Mouse (Mus musculus) thymus, postnatal 25 days (tissue): ENCODE data around the gene Ppwd1.
"Not testable (repeated sequence)": the region's sequence is repeated elsewhere in the genome, so short reads cannot be mapped to it uniquely, and the experiment has no call there.

Experiments used
- DNase-seq: peaks from one replicate; pipeline ENCODE4 v3.0.0; 2022

Gene Ppwd1

DNA sequence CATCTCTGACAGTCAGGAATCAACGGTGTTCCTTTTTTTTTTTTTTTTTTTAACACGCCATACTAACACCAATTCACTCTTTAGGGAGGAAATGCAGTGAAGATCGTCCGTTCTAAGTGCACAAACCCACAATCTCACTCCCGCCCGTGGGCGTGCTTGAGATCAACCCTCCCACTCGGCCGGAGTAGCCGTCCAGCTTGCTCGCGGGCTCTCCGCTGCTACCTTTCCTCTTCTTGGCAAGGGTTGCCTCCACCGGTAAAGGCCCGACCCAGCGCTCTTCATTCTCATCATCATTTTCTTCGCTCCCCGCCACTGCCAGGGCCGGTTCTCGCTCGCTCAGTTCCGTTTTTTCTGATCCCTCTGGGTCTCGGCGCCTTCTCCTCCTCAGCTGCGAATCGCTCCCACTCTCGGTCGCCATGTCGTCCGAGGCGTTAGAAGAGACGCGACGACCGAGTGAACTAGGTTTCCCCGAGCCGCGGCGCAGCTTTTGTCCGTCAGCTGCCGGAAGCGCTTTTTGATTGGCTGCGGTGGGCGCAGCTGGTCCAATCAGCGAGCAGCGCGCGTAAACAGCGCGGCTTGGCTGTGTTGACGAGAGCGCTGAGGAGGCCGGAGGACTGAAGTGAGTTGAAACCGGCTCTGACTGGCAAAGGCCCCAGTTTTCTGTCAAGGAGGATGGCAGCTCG lies at the start of gene Ppwd1, which contains the start of gene Cenpk:
Gene Ppwd1, minus strand, starts transcription at position 460 of the 683 bp plus-strand sequence.
Gene Cenpk, plus strand, starts transcription at position 228 of the 683 bp plus-strand sequence.
- DNase-seq, result peak; percentile 97

DNA sequence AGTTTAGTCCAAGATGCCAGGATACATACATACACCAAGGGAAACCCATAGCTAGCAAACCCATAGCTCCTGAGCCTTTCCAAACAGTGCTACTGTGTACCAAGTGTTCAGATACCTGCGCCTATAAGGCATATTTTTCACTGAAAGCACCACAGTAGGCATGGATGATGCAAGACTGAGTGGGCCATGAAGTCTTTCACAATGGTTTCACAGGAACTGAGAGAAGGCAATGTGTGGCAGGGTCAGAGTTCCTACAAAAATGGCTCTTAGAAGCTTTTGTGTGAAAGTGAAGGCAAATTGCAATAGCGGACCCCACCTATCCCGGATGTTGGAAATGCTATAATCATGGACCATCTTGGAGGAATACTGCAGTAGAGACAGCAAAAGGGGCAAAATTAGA lies 30.4 kb upstream of the Ppwd1 start:
- DNase-seq, result no peak

GRCm38 (mm10) chr13:104229181-104229580 lies 538 bp upstream of the Ppwd1 start:
- DNase-seq, result no peak

DNA sequence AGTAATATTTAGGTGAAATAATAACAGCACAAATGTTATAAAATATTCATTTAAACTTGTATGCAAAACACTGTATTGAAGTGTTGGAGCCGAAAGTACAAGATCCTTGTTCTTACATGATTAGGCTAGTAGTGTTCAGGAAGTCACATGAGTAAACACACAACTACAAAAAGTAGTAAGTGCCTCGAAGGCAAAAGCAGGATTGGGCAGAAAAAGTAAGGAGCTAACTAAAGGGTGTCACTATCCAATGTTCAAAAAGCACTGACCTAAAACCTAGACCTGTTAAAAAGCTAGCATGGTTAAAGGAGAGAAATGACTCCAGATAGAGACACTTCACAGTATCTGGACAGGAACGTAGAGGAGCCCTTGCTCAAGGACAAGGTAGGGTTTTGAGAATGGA lies 1.2 kb downstream of the Ppwd1 start:
- no peak for DNase-seq

DNA sequence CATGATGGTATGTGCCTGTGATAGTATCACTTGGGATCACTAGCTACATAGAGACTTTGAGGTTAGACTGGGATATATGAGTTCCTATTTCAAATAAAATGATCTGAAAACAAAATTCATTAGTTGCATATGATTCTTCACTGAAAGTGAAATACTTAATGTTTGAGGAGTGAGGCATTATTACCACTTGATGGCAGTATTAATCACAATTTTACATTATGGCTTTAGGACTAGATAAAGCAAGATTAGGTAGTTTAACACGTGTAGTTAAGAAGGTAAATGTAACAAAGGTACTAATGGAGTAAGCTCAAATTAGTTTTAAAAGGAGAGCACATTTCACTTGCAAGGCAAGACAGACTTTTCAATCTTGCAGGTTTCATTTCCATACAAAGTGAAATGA lies 24.3 kb downstream of the Ppwd1 start:
- no peak for DNase-seq

- not testable (repeated sequence) for DNase-seq
Measured at GRCm38 (mm10) chr13:104195891-104196290, 32.8 kb downstream of the Ppwd1 start.

DNA sequence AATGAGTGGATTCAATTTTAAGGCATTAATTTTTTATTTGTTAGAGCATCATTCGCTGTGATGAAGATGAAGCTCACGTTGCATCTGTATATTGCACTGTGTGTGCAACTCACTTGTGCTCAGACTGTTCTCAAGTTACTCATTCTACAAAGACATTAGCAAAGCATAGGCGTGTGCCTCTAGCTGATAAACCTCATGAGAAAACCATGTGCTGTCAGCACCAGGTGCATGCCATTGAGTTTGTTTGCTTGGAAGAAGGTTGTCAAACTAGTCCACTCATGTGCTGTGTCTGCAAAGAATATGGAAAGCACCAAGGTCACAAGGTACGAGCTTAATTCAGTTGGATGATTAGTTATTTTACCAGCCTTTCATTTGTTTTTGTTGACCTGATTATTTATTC lies 41.3 kb downstream of the Ppwd1 start:
- no peak for DNase-seq

- DNase-seq, result no peak
Measured at GRCm38 (mm10) chr13:104179176-104179888, 49.3 kb downstream of the Ppwd1 start.

DNA sequence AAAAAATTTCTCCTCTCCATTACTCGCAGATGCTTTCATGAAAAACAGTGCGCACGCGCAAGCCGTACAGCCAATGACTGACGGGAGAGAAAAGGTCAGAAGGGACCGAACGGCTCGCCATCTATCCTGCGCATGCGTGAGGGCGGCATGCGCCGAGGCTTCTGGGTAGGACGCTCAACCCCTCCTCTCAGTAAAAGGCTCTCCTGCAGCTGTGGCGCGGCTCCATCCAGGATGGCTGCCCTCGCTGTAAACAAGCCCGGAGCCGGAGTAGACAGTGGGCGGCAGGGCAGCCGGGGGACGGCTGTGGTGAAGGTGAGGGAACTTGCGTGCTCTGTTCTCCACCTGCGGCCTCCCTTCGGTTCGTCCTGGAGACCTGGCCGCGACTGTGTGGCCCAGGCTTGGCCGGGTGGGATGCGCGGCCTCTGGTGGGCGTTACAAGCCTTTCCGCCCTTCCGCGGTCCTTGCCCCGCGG lies 50.0 kb downstream of the Ppwd1 start, which contains the start of gene Trim23:
Gene Trim23, plus strand, starts transcription at position 148 of the 472 bp plus-strand sequence.
- peak; percentile 95 for DNase-seq

- DNase-seq, result peak; percentile 84
Measured at GRCm38 (mm10) chr13:104177796-104178649, 50.6 kb downstream of the Ppwd1 start, which contains the start of gene Trappc13. Gene Trappc13 (minus strand): TSS chr13:104178469.

GRCm38 (mm10) chr13:104176874-104177273 lies 51.8 kb downstream of the Ppwd1 start:
- no peak for DNase-seq

GRCm38 (mm10) chr13:104172498-104172897 lies 56.1 kb downstream of the Ppwd1 start:
- no peak for DNase-seq

DNA sequence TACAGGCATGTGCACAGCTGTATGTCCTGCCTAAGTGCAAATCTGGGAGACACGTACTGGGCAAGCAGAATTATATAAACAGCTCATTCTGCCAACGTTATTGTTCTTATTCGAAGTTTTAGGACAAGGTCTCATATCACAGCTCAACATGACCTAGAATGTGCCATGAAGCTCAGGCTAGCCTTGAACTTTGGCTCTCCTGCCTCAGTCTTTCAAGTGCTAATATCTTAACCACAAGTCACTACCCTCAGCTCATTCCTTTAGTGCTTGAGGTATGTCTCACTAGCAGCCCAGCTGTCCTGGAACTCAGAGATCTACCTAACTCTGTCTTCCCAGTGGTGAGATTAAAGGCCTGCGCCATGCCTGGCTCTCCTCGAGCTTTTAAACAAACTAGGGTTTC lies 56.9 kb downstream of the Ppwd1 start:
- DNase-seq, result no peak

DNA sequence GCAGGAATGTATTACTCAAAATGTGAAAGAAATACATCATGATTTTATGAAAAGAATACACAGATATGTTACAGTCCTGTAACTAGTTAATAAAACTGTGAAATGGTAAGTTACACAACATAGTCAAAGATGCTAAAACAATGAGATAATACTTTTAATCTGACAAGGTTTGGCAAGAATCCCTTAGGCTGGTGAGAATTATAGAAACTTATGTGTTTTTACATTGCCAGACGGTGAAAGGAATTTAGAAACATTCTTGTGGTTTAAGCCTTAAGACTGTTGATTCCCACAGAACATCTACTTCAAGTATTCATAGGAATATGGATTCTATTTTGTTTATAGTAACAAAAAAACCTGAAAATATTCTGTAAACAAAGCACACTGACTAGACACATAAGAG lies 73.0 kb downstream of the Ppwd1 start:
- no peak for DNase-seq
